Mouse (Mus musculus): Measurements from ENCODE around the gene Man2a1.
A peak's percentile ranks its signal among the peaks of the same experiment; 100 is the strongest.

Man2a1 gene

GRCm38 (mm10) chr17:64637868-64638537, 37.5 kb downstream of the Man2a1 start:
- no peak for DNase-seq

DNA sequence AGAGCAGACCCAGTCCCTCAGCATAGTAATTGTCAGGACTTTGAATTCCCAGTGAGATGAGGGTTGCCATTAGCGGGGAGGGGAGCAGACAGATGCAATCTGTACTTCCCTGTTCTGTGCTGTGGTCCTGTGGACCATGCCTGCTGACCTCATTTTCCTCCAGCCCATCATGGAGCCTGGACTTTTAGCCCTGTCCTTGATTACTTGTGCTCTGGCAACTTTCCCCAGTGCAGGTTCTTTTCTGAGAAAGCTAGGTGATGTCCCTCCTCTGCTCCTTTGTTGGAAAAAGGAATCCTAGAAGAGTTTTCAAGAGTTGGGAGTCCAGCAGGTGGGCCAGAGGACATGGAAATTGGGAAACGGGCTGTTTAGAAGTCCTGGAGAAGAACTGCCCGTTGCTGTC, 40.8 kb downstream of the Man2a1 start:
- no peak for DNase-seq

DNA sequence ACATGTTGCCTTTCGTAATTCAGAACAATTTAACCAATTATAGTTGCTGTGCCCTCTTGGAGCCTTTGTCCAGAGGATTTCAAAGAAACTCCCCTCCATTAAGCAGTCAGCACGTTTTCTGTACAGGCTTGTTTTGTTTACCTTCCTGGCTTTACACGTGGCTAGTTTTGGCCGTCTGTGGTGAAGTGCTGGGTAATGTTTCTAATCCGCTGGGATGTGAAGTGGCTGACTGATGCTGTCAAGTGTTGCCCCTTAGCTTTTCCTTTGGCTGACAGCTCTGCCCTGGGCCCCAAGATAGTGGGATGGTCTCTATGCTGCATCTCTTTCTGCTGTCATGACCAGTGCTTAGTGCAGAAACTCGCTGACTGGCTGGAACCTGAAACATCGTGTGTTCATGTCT, 43.1 kb downstream of the Man2a1 start:
- DNase-seq = no peak

GRCm38 (mm10) chr17:64644888-64645605, 44.5 kb downstream of the Man2a1 start:
- DNase-seq = no peak

DNA sequence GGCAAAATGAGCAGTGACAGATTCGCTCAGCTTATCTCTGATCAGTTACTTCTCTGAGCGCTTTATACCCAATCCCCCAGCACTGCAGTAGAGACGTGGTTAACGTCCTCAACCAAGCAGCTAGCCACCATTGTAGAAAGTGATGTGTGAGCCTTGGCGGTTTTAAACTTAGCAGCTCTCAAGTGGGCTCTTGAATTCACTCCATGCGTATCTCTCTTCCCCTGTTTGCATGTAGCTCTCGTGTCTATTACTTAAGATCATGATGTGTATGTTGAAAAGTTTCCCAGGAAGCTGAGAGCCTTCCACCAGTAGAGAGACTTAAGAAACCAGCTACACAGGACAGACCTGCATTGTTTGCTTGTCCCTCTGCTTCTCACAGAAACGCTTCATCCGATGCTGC, 46.9 kb downstream of the Man2a1 start:
- DNase-seq = no peak

DNA sequence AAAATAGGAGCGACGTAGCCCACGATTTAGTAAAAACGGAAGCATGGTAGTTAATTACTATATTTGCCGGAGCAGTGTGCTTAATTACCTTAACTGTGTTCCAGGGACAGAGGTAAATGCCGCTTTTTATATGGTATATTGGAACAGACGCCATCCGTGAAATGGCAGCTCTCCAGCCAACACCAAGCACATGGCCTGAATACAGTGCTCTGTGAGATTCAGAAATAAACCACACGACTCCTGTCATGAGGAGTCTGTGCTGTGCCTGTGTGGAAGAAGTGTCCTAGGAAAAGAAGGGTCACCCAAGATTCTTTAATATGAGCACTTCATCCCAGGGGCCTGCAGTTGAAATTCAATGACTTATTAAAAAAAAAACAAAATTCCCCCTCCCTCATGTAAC, 50.2 kb downstream of the Man2a1 start:
- no peak for DNase-seq

DNA sequence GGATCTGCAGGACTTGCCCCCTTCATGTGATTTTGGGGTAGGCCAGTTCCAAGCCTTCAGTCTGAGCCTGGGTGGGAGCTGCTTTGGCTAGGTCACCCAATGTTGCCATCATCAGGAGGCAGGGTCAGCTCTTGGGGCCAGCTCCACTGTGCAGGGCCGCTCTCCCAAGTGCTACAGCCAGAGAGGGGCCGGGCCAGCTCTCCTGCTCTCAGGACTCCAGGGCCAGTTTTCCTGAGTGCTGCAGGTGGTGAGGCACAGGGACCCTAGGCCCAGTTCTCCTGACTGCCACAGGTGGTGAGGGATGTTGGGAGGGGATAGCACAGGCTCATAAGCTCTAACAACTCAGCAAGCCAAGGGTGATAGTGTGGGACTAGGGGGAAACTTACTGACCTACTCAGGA, 53.1 kb downstream of the Man2a1 start:
- no peak for DNase-seq

DNA sequence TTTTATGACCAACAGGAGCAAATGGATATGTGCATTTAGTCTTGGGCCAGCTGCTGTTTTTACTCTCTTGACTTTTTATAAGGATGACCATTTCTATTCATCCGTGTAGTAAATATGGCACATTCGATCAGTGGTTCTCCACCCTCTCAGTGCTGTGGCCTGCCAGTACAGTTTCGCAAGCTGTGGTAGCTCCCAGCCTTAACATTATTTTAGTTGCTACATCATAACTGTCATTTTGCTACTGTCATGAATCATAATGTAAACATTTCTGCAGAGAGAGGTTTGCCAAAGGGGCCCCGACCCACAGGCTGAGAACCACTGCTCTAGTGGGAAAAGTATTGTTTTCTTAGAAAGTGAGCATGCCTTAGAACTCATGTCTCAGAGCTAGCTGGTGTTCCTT, 59.1 kb downstream of the Man2a1 start:
- no peak for DNase-seq

- DNase-seq = no peak
Measured at GRCm38 (mm10) chr17:64666518-64666917, 66.0 kb downstream of the Man2a1 start.

GRCm38 (mm10) chr17:64668504-64668903, 68.0 kb downstream of the Man2a1 start:
- no peak for DNase-seq

GRCm38 (mm10) chr17:64674401-64674800, 73.9 kb downstream of the Man2a1 start:
- no peak for DNase-seq

DNA sequence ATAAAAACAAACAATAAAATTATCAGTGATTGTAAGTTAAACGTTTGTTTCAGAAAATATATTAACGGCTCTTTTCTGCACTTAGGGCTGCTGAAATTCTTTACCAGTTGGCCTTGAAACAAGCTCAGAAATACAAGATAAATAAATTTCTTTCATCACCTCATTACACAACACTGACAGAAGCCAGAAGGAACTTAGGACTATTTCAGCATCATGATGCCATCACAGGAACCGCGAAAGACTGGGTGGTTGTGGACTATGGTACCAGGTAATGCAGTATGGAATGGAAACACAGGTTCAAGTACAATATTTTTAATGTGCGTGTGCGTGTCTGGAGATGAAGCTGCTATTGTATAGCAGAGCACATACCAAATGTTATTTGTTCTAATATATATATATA, 74.4 kb downstream of the Man2a1 start:
- DNase-seq = no peak

DNA sequence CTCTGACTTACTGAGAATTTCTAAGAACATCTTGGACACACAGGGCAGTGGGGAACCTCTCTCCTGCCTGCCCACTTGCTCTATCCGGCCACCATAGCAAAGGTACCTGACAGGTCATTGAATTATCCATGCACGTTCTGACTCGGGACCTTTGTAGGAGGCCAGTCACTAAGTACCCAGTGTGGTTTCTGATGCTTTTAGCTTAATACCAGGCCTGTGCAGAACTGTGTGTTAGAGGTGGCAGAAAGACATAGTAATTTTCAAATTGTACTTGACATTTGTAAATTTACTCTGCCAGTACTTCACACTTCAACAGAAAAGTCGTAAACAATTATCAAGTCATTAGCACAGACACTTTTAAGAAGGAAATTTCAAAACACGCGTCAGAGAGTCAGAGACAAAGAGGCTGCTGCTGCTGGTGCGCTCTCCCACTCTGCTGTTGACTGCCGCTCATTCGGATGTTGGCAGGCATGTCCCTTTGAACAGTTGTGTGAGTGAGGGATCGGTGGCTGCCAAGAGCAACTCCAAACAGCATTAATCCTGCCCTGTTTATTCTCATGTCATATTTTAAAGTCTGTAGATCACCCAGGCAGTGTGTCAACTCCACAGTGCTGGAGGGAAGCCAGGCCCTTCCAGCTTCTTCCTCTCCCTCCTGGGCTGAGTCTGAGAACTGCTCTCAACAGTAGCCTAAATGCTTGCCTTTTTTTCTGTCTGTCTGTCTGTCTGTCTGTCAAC, 76.4 kb downstream of the Man2a1 start:
- no peak for DNase-seq

DNA sequence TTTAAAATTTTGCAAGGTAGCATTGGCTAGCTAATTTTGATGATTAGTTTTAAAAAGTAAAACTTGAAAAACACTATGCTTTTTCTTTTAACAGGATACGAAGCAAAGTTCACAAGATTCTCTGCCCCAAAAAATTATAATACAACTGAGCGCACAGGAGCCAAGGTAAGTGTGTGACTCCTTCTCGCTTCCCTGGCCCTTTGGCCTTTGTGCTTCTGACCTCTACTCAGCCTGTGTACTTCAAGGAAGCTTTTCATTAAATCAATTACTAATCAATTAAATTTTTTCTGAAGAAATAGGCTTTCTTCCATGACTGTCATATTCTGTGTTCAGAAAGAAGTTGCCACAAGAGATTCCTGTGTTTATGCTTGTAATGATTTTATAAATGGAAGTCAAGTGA, 80.9 kb downstream of the Man2a1 start:
- no peak for DNase-seq

GRCm38 (mm10) chr17:64681927-64682326, 81.4 kb downstream of the Man2a1 start:
- no peak for DNase-seq

GRCm38 (mm10) chr17:64684088-64684487, 83.6 kb downstream of the Man2a1 start:
- no peak for DNase-seq

GRCm38 (mm10) chr17:64685216-64685903, 84.8 kb downstream of the Man2a1 start:
- DNase-seq = no peak

GRCm38 (mm10) chr17:64689614-64690013, 89.1 kb downstream of the Man2a1 start:
- DNase-seq = no peak

- DNase-seq = peak; percentile 35
Measured at GRCm38 (mm10) chr17:64697277-64697831, 96.8 kb downstream of the Man2a1 start.

DNA sequence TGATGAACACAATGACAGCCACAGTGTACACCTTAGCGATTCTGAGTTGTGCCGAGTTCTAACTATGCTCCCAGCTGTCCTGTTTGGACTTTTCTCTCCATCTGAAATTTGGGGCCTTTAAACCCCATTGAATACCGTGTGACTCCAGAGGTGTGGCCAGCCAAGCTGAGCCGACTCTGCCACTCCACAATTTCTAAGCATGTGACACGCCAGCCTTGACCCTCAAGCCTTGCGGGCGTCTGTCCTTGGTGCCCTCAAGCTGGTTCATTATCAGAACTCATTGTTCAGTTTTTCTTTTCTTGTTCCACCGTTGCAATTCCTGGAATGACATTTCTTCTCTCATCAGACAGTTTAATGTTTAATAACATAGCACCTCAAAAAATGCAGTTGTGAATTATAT, 98.0 kb downstream of the Man2a1 start:
- no peak for DNase-seq

GRCm38 (mm10) chr17:64703649-64704230, 103.2 kb downstream of the Man2a1 start:
- no peak for DNase-seq

GRCm38 (mm10) chr17:64707529-64707928, 107.0 kb downstream of the Man2a1 start:
- DNase-seq = no peak

DNA sequence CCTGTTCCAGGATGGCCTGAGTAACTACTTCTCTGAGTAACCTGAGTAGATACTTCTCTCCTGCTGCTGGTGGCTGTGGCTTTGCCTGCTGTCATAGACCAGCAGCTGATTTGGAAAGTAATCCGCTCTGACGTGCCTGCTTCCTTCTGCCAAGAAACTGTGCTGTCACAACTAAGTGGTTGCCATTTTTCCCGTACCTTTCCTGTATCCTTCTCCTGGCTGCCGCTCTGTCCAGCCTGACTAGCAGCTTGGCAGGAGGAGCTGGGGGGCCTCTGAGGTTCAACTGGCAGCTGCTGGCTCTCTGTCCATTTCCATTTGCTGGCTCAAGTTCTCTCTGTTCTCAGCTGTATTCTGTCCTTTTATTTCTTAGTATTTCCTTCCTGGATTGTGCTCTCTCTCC, 115.8 kb downstream of the Man2a1 start:
- no peak for DNase-seq

All from retina, postnatal 1 day (tissue).